Mouse (Mus musculus) liver, embryonic 14.5 days (tissue): ENCODE data around the gene Olfr1226.

Experiments used
- CTCF ChIP-seq: IDR thresholded peaks from 2 replicates; pipeline ENCODE4 v1.5.1; 2016; ENCODE audit warnings: antibody characterized with exemption, low read depth, control low read depth
- EP300 ChIP-seq: IDR thresholded peaks from 2 replicates; pipeline ENCODE4 v1.6.1; 2016; ENCODE audit warnings: antibody characterized with exemption, low read depth

DNA sequence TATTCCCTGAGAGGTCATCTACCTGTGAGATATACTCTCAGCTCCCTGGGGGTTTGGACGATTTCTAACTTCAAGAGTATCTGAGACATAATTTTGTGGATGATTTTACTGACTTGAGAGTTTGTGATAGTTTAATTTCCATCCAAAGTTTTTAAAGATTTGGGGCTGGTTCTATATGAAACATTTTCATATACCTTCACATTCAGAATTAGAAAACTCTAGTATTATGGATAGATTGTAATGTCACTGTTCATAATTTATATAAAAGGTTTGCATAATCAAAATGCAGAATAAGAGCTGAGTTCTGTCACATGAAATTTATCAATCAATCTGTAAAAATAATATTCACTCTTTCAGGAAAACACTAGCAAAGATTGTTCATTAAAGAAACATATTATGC is 48.4 kb downstream of the Olfr1226 start, which contains the start of gene Olfr1223:
- no peak for TF ChIP-seq CTCF
- TF ChIP-seq EP300: no peak
